Mouse (Mus musculus) erythroblast, embryonic 14.5 days (primary cell): ENCODE measurements around the gene Fam120b. TPM values are rescaled to one million over a fixed set of nuclear protein-coding genes. Genes with fewer than 3 reads are reported as not detected.

ENCODE experiments used
- H3K27me3 ChIP-seq: 2 replicates; pipeline ENCODE4 v1.6.1; 2012; ENCODE audit warnings: inconsistent platforms; ENCODE audit not compliant: control insufficient read depth
- H3K36me3 ChIP-seq: 2 replicates; pipeline ENCODE4 v1.6.1; 2012; ENCODE audit warnings: mild to moderate bottlenecking, inconsistent platforms; ENCODE audit not compliant: control insufficient read depth
- H3K4me1 ChIP-seq: 2 replicates; pipeline ENCODE4 v1.6.1; 2012; ENCODE audit warnings: inconsistent platforms; ENCODE audit not compliant: control insufficient read depth
- H3K4me3 ChIP-seq: replicated peaks from 2 replicates; pipeline ENCODE3; 2012; ENCODE audit warnings: moderate library complexity, mild to moderate bottlenecking, inconsistent platforms
- H3K9me3 ChIP-seq: 2 replicates; pipeline ENCODE4 v1.6.1; 2012; ENCODE audit warnings: low read length, inconsistent platforms, mixed read lengths; ENCODE audit not compliant: control insufficient read depth
- GATA1 ChIP-seq: IDR thresholded peaks from 2 replicates; pipeline ENCODE4 v1.6.1; 2012; ENCODE audit warnings: low read length, inconsistent platforms, mixed read lengths
- TAL1 ChIP-seq: IDR thresholded peaks from 3 replicates; pipeline ENCODE4 v1.6.1; 2012; ENCODE audit warnings: low read length, inconsistent platforms, mixed read lengths
- polyA plus RNA-seq: library from polyadenylated mRNA; stranded (reverse); fragments of >175 nt; gene quantifications from 2 replicates; pipeline ENCODE4 v1.2.3, GENCODE M21; 2012

Gene Fam120b
- polyA plus RNA-seq, 1 experiment, result 0.04 TPM

- peaks cover 4% of the 10 kb centered on the region for H3K4me1 ChIP-seq
- no peaks in the 10 kb centered on the region for H3K36me3 ChIP-seq
- H3K9me3 ChIP-seq, result no peaks in the 10 kb centered on the region; the same call in 1 of the 2 replicates
- TF ChIP-seq TAL1 (no peak), GATA1 (no peak)
- H3K4me3 ChIP-seq, result no peak overlapping the region
- H3K27me3 ChIP-seq, result peaks cover 97% of the 10 kb centered on the region
These were observed 17.4 kb upstream of the Fam120b start for GRCm38 (mm10) chr17:15378413-15379109.

DNA sequence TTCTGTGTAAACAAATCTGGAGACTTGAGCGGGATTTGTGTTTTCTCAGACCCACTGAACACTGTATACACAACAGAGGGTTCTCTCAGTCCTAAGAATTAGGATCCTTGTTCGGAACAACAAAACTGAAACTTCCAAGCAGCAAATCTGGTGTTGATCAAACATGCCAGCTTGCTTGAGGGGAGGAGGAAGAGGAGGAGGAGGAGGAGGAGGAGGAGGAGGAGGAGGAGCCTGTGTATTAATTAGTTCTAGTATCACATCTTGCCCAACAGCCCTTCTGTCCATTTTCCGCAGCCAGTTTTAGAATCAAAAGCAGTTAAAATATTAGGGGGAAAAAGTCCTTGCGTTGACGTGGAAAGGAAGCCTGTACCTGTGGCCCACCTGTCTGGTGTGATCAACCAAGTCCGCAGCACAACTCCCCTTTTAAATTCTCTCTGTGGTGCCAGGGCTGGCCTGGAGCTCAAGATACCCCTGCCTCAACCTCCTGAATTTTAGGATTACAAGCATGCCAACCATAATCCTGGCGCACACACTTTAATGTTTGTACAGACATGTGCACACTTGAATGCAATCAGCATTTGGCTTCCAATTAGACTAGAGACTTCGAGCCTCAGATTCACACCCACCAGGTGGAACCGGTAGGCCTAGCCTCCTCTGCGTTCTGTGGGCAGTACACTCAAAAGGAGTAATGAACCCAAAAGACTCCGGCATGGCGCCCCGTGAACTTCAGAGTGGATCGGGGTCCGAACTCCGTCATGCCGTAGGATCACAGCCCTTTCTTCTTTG is 16.1 kb upstream of the Fam120b start:
- Histone ChIP-seq H3K27me3 (peaks cover 83% of the 10 kb centered on the region), H3K4me3 (no peak overlapping the region), H3K9me3 (no peaks in the 10 kb centered on the region; the same call in 1 of the 2 replicates), H3K4me1 (peaks cover 4% of the 10 kb centered on the region), H3K36me3 (no peaks in the 10 kb centered on the region)
- no peak for TF ChIP-seq TAL1
- TF ChIP-seq GATA1, result no peak

GRCm38 (mm10) chr17:15380641-15381051 is 15.4 kb upstream of the Fam120b start:
- Histone ChIP-seq H3K9me3 (no peaks in the 10 kb centered on the region; the same call in 1 of the 2 replicates), H3K36me3 (no peaks in the 10 kb centered on the region), H3K27me3 (peaks cover 76% of the 10 kb centered on the region), H3K4me1 (peaks cover 3% of the 10 kb centered on the region), H3K4me3 (peak overlapping the region; percentile 22)
- TF ChIP-seq TAL1 (no peak), GATA1 (no peak)

DNA sequence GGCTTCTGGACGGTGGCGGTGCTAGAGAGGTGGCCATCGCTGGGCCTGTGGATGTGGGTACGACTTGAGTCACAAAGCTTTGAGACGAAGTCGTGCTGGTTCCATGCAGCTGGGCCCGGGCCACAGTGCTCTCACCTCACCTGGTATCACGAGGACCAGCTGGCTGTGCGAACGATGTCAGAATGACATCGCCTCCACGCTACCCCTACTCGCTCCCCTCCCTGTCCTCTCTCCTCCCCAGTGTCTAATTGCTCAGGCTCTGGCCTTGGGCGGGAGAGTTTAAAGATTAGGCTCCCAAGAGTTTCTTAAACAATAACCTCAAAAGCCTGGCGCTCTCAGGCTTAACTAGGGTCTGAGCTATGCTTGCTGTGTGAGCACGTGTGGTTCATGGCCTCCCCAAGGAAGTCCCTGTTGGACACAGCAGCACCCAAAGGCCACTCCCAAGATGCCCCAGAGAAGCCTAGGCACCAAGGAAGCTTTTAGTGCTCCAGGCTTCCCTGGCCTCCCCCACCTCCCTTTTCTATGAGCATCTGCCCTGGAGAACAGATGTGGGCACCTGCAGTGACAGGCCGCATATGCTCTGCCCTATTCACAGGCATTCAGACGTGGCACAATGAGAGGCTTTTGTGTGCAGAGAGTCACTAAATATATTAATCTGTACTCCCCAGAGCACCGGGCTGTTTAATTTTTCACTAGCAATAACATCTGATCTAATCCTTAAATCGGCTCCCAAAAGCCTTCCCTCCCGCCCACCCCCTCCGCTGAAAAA is 14.7 kb upstream of the Fam120b start:
- Histone ChIP-seq H3K9me3 (no peaks in the 10 kb centered on the region), H3K36me3 (no peaks in the 10 kb centered on the region), H3K4me3 (peak overlapping the region; percentile 22), H3K4me1 (no peaks in the 10 kb centered on the region), H3K27me3 (peaks cover 70% of the 10 kb centered on the region)
- TF ChIP-seq TAL1 (no peak), GATA1 (no peak)

DNA sequence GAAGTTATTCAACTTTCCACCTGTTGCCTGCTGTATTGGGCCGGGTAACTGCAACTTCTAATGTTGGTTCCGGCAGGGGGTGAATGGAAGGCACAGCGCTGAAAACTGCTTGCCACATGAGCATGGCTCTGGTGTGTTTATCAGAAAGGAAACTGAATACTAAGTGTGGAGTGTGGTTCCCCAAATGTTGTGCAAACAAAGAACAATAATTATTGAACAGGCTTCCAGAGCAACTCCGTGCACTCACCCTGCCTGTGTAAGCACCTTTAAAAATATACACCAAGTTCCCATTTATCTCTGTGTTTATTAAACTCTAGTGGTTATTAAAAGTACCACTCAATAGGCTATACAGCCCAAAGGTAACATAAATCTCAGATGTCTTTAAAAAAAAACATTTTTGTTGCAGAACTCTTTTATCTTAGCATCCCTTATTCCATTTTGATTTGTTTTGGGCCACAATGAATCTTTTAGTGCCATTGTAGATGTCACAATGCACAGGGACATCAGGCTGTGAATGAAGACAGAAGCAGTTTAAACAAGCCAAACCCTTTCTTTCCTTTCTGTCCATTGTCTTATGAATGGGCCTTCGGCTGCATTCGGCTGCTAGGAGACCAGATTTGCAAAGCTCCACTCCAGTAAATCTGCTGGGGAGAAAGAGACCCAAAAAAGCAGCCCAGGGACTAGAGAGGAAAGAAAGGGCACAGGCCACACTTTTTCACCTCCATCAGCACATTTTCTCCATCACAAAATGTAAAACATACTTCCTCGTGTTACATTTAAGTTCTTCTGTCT is 13.9 kb upstream of the Fam120b start:
- H3K4me1 ChIP-seq, result no peaks in the 10 kb centered on the region
- no peak for TF ChIP-seq GATA1
- TF ChIP-seq TAL1, result no peak
- no peak overlapping the region for H3K4me3 ChIP-seq
- H3K27me3 ChIP-seq, result peaks cover 62% of the 10 kb centered on the region
- H3K36me3 ChIP-seq, result no peaks in the 10 kb centered on the region
- H3K9me3 ChIP-seq, result no peaks in the 10 kb centered on the region

- Histone ChIP-seq H3K4me3 (no peak overlapping the region), H3K27me3 (peaks cover 49% of the 10 kb centered on the region), H3K9me3 (no peaks in the 10 kb centered on the region), H3K4me1 (no peaks in the 10 kb centered on the region), H3K36me3 (no peaks in the 10 kb centered on the region)
- TF ChIP-seq TAL1 (no peak), GATA1 (no peak)
These were observed 12.6 kb upstream of the Fam120b start for GRCm38 (mm10) chr17:15383360-15383759.

DNA sequence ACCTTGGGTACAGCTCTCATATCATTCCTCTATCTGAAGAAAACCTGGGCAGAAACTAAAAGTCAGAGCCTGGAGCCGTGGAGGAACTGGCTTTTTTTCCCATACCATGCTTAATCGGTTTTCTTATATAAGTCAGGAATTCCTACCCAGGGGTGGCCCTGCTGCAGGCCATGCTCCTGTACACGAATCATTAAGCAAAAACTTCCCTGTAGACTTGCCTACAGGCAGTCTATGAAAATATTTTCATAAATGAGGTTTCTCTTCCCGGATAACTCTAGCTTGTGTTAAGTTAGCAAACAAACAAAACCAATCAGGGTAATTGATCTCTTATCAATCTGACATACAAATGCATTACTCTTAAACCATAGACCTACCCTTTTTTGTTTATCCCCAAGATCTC is 7.1 kb upstream of the Fam120b start:
- no peaks in the 10 kb centered on the region for H3K36me3 ChIP-seq
- no peak overlapping the region for H3K4me3 ChIP-seq
- H3K9me3 ChIP-seq, result no peaks in the 10 kb centered on the region
- peaks cover 14% of the 10 kb centered on the region for H3K27me3 ChIP-seq
- TF ChIP-seq TAL1, result no peak
- TF ChIP-seq GATA1, result no peak
- H3K4me1 ChIP-seq, result no peaks in the 10 kb centered on the region

DNA sequence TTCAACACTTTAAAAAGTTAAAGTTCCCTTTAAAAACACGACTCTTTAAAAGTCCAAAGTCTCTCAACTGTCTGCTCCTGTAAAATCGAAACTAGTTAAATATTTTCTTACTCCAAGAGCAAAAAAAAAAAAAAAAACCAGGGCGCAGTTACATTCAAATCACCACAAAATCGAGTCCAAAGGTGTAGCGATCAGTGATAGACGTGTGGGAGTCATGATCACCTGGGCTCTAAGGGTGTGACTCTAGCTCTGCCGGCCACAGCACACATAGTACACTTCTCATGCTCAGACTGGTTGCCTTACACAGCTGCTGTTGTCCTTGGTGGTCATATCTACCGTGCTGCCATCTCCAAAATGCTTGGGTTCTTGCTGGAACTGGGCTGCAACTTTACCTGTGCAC is 6.6 kb upstream of the Fam120b start:
- TF ChIP-seq GATA1 (no peak), TAL1 (no peak)
- Histone ChIP-seq H3K4me1 (no peaks in the 10 kb centered on the region), H3K4me3 (no peak overlapping the region), H3K27me3 (peaks cover 17% of the 10 kb centered on the region), H3K9me3 (no peaks in the 10 kb centered on the region), H3K36me3 (no peaks in the 10 kb centered on the region)
